Mouse (Mus musculus) CD4-positive naive resting alpha-beta T cell, adult 57 days (primary cell): ENCODE results near the gene Traf4. TPM values are rescaled to one million over a fixed set of nuclear protein-coding genes. Genes with fewer than 3 reads are reported as not detected.

Experiments
- total RNA-seq: library from RNA; stranded (reverse); gene quantifications from one replicate; pipeline ENCODE4 v1.2.4, GENCODE M21; 2023

The Traf4 gene
- 38.9 TPM for total RNA-seq

GRCm38 (mm10) chr11:78164924-78165760, at the start of gene Traf4:
Gene Traf4, minus strand, starts transcription at chr11:78165589.

GRCm38 (mm10) chr11:78193113-78193512, 27.7 kb upstream of the Traf4 start, which contains the start of gene Proca1:
Gene Proca1, plus strand, starts transcription at chr11:78193392.

GRCm38 (mm10) chr11:78188331-78189233, 23.2 kb upstream of the Traf4 start, which contains the start of gene Rab34:
Gene Rab34, plus strand, starts transcription at chr11:78188430.

DNA sequence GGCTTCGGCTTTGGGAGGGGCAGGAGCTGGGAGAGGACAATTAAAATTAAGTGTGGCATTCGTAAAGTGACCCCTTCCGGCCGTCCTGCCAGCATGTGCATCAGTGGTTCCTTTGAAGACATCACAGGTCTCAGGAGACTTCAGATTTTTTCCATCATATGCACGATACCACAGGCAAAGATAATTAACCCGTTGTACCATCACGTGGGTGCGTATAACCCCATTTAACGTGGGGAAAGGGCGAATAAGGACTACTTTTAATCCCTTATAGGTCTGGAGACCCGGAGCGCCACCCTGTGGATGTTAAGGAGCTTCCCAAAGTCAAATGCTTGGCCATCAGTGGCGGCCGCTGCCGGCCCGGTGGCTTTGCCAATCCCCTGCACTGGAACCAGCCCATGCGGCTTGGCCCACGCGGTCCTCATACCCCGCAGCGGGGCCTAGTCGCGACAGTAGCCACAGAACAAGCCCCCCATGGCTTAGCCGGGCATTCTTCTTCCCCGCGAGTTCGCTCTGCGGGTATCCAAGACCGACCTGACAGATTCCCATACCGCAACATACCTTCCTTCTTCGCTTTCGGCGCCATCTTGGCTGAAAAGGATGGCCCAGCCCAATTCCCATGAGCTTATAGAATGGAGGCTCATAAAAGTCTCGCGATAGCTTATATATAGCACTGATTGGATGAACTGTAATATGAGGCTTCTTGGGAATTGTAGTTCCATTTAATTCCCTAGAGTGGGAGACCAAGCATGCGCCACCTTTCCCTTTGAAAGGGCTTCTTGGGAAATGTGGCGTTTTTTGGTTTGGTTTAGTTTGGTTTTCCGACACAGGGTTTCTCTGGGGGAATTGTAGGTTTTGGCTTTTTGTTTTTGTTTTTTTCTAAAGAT, 17.8 kb upstream of the Traf4 start, which contains the start of gene Rpl23a:
Gene Rpl23a, minus strand, starts transcription at position 624 of the 884 bp plus-strand sequence.

DNA sequence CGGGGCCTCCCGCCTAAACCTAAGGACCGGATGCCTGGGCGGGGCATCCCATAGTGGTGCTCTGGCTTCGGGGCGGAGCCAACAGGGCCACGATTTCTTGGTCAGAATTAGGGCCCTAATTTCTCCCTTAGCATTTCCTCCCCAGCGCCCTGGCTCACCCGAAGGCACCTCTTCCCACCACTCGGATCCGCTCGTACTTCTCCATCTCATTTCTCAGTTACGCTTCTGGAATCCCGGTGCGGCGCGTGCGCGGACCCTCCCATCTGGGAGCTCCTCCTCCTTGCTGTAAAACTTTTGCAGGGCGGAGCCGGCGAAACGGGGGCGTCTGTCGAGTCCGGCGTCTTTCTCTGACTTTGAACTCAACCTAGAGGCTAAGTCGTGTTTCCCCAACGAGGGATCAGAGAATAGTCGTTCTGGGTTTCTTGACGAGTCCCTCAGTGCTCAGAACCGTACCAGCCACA, 11.0 kb upstream of the Traf4 start, which contains the start of the genes Nek8 and Tlcd1:
Gene Nek8, minus strand, starts transcription at position 274 of the 461 bp plus-strand sequence.
Gene Tlcd1, plus strand, starts transcription at position 310 of the 461 bp plus-strand sequence.

Other genes with a start within 250 kb of the Traf4 start
- not detected for gene Sez6, start 234.8 kb downstream of the Traf4 start, total RNA-seq
- 133 TPM for gene Phf12, start 182.8 kb downstream of the Traf4 start, total RNA-seq
- gene Dhrs13, start 133.3 kb downstream of the Traf4 start, total RNA-seq = 6.0 TPM
- gene Flot2, start 127.7 kb downstream of the Traf4 start, total RNA-seq = 30.3 TPM
- gene Eral1, start 85.2 kb downstream of the Traf4 start, total RNA-seq = 27.6 TPM
- gene Fam222b, start 70.9 kb downstream of the Traf4 start, total RNA-seq = 21.7 TPM
- 9.1 TPM for gene Nek8, start 11.1 kb upstream of the Traf4 start, total RNA-seq
- gene Tlcd1, start 11.1 kb upstream of the Traf4 start, total RNA-seq = 8.9 TPM
- 3,317 TPM for gene Rpl23a, start 18.0 kb upstream of the Traf4 start, total RNA-seq
- gene Rab34, start 22.8 kb upstream of the Traf4 start, total RNA-seq = 0.35 TPM
- gene Proca1, start 27.8 kb upstream of the Traf4 start, total RNA-seq = not detected
- gene Sdf2, start 80.2 kb upstream of the Traf4 start, total RNA-seq = 41.2 TPM
- gene Supt6, start 80.4 kb upstream of the Traf4 start, total RNA-seq = 80.8 TPM
- gene 2610507B11Rik, start 96.2 kb upstream of the Traf4 start, total RNA-seq = 107 TPM
- 1.7 TPM for gene BC030499, start 125.3 kb upstream of the Traf4 start, total RNA-seq
- gene Spag5, start 135.9 kb upstream of the Traf4 start, total RNA-seq = 1.7 TPM
- 38.4 TPM for gene Aldoc, start 157.4 kb upstream of the Traf4 start, total RNA-seq
- 49.7 TPM for gene Pigs, start 162.8 kb upstream of the Traf4 start, total RNA-seq
- 15.1 TPM for gene Unc119, start 177.9 kb upstream of the Traf4 start, total RNA-seq
- gene Foxn1, start 221.0 kb upstream of the Traf4 start, total RNA-seq = not detected